Mouse (Mus musculus): ENCODE measurements around the gene Sav1. TPM values are rescaled to one million over a fixed set of nuclear protein-coding genes. Genes with fewer than 3 reads are reported as not detected.

The Sav1 gene
- total and polyA plus RNA-seq, 3 experiments: 17.8 to 96.2 (median 47.8) TPM

- H3K4me1 ChIP-seq (ENCODE audit: control insufficient read depth in 1 of 2, insufficient read depth in 2 of 2, low read length in 2 of 2): no peaks in the 10 kb centered on the region
- no peak for DNase-seq (ENCODE audit: low read depth, low spot score)
- H3K36me3 ChIP-seq (ENCODE audit: control insufficient read depth in 1 of 2, insufficient read depth in 2 of 2, low read length in 2 of 2): no peaks in the 10 kb centered on the region
- H3K27ac ChIP-seq (ENCODE audit: control insufficient read depth, low read depth, low read length): no peak overlapping the region
- TF ChIP-seq NELFE (IDR thresholded peaks at IDR 0.05; ENCODE audit: low read depth, low read length): no peak
- TF ChIP-seq HCFC1 (IDR thresholded peaks at IDR 0.05; ENCODE audit: low read depth, low read length): no peak
- no peak for TF ChIP-seq POLR2AphosphoS5 (IDR thresholded peaks at IDR 0.05; ENCODE audit: borderline replicate concordance, low read depth, low read length)
- TF ChIP-seq MYC (IDR thresholded peaks at IDR 0.05; ENCODE audit: low read depth, low read length): no peak
- TF ChIP-seq MAZ (IDR thresholded peaks at IDR 0.05; ENCODE audit: low read depth, low read length): no peak
- TF ChIP-seq JUND (IDR thresholded peaks at IDR 0.05; ENCODE audit: low read depth, low read length): no peak
- no peak for TF ChIP-seq CHD2 (IDR thresholded peaks at IDR 0.05; ENCODE audit: low read length)
- H3K9ac ChIP-seq (ENCODE audit: control insufficient read depth, low read depth, low read length, poor library complexity, severe bottlenecking): no peak overlapping the region
- no peaks in the 10 kb centered on the region; a peak in 1 of 4 replicates for H3K27me3 ChIP-seq (ENCODE audit: control insufficient read depth in 1 of 2, insufficient read depth in 2 of 2, low read length in 2 of 2)
- H3K4me3 ChIP-seq (ENCODE audit: control insufficient read depth in 1 of 2, insufficient read depth in 1 of 2, low read depth in 2 of 2, low read length in 2 of 2): no peak overlapping the region
- no peaks in the 10 kb centered on the region for H3K9me3 ChIP-seq (replicated peaks; ENCODE audit: insufficient read depth, low read length)
- H3K79me2 ChIP-seq (ENCODE audit: control insufficient read depth, insufficient read depth, low read length, poor library complexity): no peaks in the 10 kb centered on the region
Measured at GRCm38 (mm10) chr12:70005103-70005502, 18.3 kb upstream of the Sav1 start.

GRCm38 (mm10) chr12:69998186-69998983 lies 11.6 kb upstream of the Sav1 start:
- Histone ChIP-seq H3K9me3 (replicated peaks; ENCODE audit: insufficient read depth, low read length) (no peaks in the 10 kb centered on the region), H3K4me1 (ENCODE audit: control insufficient read depth in 1 of 2, insufficient read depth in 2 of 2, low read length in 2 of 2) (no peaks in the 10 kb centered on the region), H3K36me3 (ENCODE audit: control insufficient read depth in 1 of 2, insufficient read depth in 2 of 2, low read length in 2 of 2) (no peaks in the 10 kb centered on the region), H3K27ac (ENCODE audit: control insufficient read depth, low read depth, low read length) (no peak overlapping the region), H3K4me3 (ENCODE audit: control insufficient read depth in 1 of 2, insufficient read depth in 1 of 2, low read depth in 2 of 2, low read length in 2 of 2) (no peak overlapping the region), H3K9ac (ENCODE audit: control insufficient read depth, low read depth, low read length, poor library complexity, severe bottlenecking) (no peak overlapping the region), H3K27me3 (ENCODE audit: control insufficient read depth in 1 of 2, insufficient read depth in 2 of 2, low read length in 2 of 2) (no peaks in the 10 kb centered on the region; a peak in 1 of 4 replicates), H3K79me2 (ENCODE audit: control insufficient read depth, insufficient read depth, low read length, poor library complexity) (no peaks in the 10 kb centered on the region)
- TF ChIP-seq SIN3A (IDR thresholded peaks at IDR 0.05; ENCODE audit: low read length): no peak
- TF ChIP-seq RCOR1 (IDR thresholded peaks at IDR 0.05; ENCODE audit: low read depth, low read length): no peak
- TF ChIP-seq MYB (IDR thresholded peaks at IDR 0.05; ENCODE audit: low read depth, low read length): no peak
- no peak for TF ChIP-seq TCF12 (IDR thresholded peaks at IDR 0.05; ENCODE audit: low read depth, low read length)
- no peak for TF ChIP-seq USF2 (IDR thresholded peaks at IDR 0.05; ENCODE audit: borderline replicate concordance in 1 of 2, insufficient read depth in 1 of 2, low read depth in 1 of 2, low read length in 2 of 2)
- TF ChIP-seq UBTF (IDR thresholded peaks at IDR 0.05; ENCODE audit: borderline replicate concordance, insufficient read depth, low read depth, low read length): no peak
- TF ChIP-seq MYC (IDR thresholded peaks at IDR 0.05; ENCODE audit: low read depth, low read length): no peak
- no peak for TF ChIP-seq NELFE (IDR thresholded peaks at IDR 0.05; ENCODE audit: low read depth, low read length)
- TF ChIP-seq TAL1 (IDR thresholded peaks at IDR 0.05; ENCODE audit: low read length): no peak
- TF ChIP-seq ZNF384 (IDR thresholded peaks at IDR 0.05; ENCODE audit: low read depth, low read length): no peak
- TF ChIP-seq POLR2AphosphoS5 (IDR thresholded peaks at IDR 0.05; ENCODE audit: borderline replicate concordance, low read depth, low read length): no peak
- TF ChIP-seq JUND (IDR thresholded peaks at IDR 0.05; ENCODE audit: low read depth, low read length): no peak
- no peak for TF ChIP-seq KAT2A (conservative IDR thresholded peaks at IDR 0.05; ENCODE audit: low read depth, low read length)
- no peak for DNase-seq (ENCODE audit: low read depth, low spot score)
